Mouse (Mus musculus) heart, embryonic 14.5 days (tissue): ENCODE data around the gene Olfr1138. TPM values are rescaled to one million over a fixed set of nuclear protein-coding genes. Genes with fewer than 3 reads are reported as not detected.

ENCODE experiments used
- polyA plus RNA-seq: library from polyadenylated mRNA; unstranded; fragments of >200 nt; fragmentation: Nextera tagmentation; extraction: Ambion mirVana; gene quantifications from 2 replicates; pipeline ENCODE4 v1.2.1, GENCODE M21; 2014

The Olfr1138 gene
- polyA plus RNA-seq, 1 experiment from 2014 or later: not detected

Other genes starting within 250 kb of the Olfr1138 start
- gene Pramel7, start 242.9 kb downstream of the Olfr1138 start, polyA plus RNA-seq: not detected in 2 replicates
- not detected in 2 replicates for gene Pramel6, start 233.4 kb downstream of the Olfr1138 start, polyA plus RNA-seq
- gene Olfr153, start 208.2 kb downstream of the Olfr1138 start, polyA plus RNA-seq: not detected in 2 replicates
- not detected in 2 replicates for gene Olfr1128, start 194.4 kb downstream of the Olfr1138 start, polyA plus RNA-seq
- not detected in 2 replicates for gene Olfr1129, start 166.1 kb downstream of the Olfr1138 start, polyA plus RNA-seq
- not detected in 2 replicates for gene Olfr1130, start 133.8 kb downstream of the Olfr1138 start, polyA plus RNA-seq
- not detected in 2 replicates for gene Olfr1131, start 112.9 kb downstream of the Olfr1138 start, polyA plus RNA-seq
- gene Olfr1132, start 102.4 kb downstream of the Olfr1138 start, polyA plus RNA-seq: not detected in 2 replicates
- not detected in 2 replicates for gene Olfr1133, start 92.6 kb downstream of the Olfr1138 start, polyA plus RNA-seq
- gene Olfr1134, start 81.5 kb downstream of the Olfr1138 start, polyA plus RNA-seq: not detected in 2 replicates
- gene Olfr1135, start 66.3 kb downstream of the Olfr1138 start, polyA plus RNA-seq: not detected in 2 replicates
- not detected in 2 replicates for gene Olfr1136, start 46.0 kb downstream of the Olfr1138 start, polyA plus RNA-seq
- gene Olfr1137, start 26.8 kb downstream of the Olfr1138 start, polyA plus RNA-seq: not detected in 2 replicates
- not detected in 2 replicates for gene Olfr1140, start 3.8 kb upstream of the Olfr1138 start, polyA plus RNA-seq
- gene Olfr1141, start 14.0 kb upstream of the Olfr1138 start, polyA plus RNA-seq: not detected in 2 replicates
- gene Olfr152, start 39.5 kb upstream of the Olfr1138 start, polyA plus RNA-seq: not detected in 2 replicates
- not detected in 2 replicates for gene Olfr1143, start 60.6 kb upstream of the Olfr1138 start, polyA plus RNA-seq
- not detected in 2 replicates for gene Olfr1145, start 69.8 kb upstream of the Olfr1138 start, polyA plus RNA-seq
- gene Olfr1148, start 90.6 kb upstream of the Olfr1138 start, polyA plus RNA-seq: not detected in 2 replicates
- not detected in 2 replicates for gene Olfr1150-ps1, start 104.0 kb upstream of the Olfr1138 start, polyA plus RNA-seq
- not detected in 2 replicates for gene Olfr1151, start 115.9 kb upstream of the Olfr1138 start, polyA plus RNA-seq
- gene Olfr1152, start 126.5 kb upstream of the Olfr1138 start, polyA plus RNA-seq: not detected in 2 replicates
- not detected in 2 replicates for gene Olfr1153, start 155.0 kb upstream of the Olfr1138 start, polyA plus RNA-seq
- not detected in 2 replicates for gene Olfr1154, start 165.2 kb upstream of the Olfr1138 start, polyA plus RNA-seq
- gene Olfr1155, start 205.2 kb upstream of the Olfr1138 start, polyA plus RNA-seq: not detected in 2 replicates
- gene Olfr1156, start 213.1 kb upstream of the Olfr1138 start, polyA plus RNA-seq: not detected in 2 replicates
- not detected in 2 replicates for gene Olfr1157, start 228.3 kb upstream of the Olfr1138 start, polyA plus RNA-seq
- not detected in 2 replicates for gene Olfr74, start 234.7 kb upstream of the Olfr1138 start, polyA plus RNA-seq